Mouse (Mus musculus): ENCODE data around the gene Pald1. TPM values are rescaled to one million over a fixed set of nuclear protein-coding genes. Genes with fewer than 3 reads are reported as not detected.

Gene Pald1
- polyA plus RNA-seq, 1 experiment from 2014 or later = 16.9 TPM

DNA sequence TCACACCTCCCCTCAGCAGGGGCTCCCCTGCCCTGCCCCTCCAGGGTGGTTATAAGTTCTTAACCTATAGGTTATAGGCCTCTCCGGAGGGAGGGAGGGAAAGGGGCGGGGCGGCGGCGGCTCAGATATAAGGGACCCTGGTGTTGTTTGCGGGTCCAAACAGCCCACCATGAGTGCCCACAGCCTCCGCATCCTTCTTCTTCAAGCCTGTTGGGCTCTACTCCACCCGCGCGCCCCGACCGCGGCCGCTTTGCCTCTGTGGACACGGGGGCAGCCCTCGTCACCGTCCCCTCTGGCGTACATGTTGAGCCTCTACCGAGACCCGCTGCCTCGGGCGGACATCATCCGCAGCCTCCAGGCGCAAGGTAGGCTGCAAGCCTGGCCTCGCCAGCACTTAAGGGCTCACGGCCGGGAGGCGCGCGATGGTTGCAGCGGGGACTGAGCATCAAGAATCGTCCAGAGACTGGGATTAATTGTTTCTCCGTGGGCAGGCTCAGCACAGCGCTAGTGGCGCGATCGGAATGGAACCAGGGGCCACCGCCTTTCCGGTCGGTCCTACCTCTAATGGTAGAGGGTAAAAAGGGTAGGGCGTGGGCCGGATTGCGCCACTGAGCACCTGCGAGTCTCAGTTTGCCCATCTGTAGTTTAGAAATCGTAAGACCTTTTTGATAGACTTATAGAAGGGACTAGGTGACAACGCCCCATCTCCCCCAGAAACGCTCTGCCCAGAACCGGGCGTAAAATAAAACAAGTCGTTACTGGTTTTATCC lies 35.0 kb upstream of the Pald1 start:
- peak overlapping the region; percentile 43 for H3K4me3 ChIP-seq (replicated peaks)
- peaks cover 49% of the 10 kb centered on the region for H3K27me3 ChIP-seq (replicated peaks)
- peak overlapping the region; percentile 89 for H3K4me2 ChIP-seq
- H3K4me1 ChIP-seq = peaks cover 6% of the 10 kb centered on the region
- no peaks in the 10 kb centered on the region for H3K9me3 ChIP-seq
- H3K36me3 ChIP-seq = no peaks in the 10 kb centered on the region
- ATAC-seq (ENCODE audit: insufficient read depth, low FRiP score, low read depth) = no peak
- 2% methylated on average over 50 of the region's 50 CpGs for WGBS
- no peak overlapping the region for H3K9ac ChIP-seq
- H3K27ac ChIP-seq = no peak overlapping the region

DNA sequence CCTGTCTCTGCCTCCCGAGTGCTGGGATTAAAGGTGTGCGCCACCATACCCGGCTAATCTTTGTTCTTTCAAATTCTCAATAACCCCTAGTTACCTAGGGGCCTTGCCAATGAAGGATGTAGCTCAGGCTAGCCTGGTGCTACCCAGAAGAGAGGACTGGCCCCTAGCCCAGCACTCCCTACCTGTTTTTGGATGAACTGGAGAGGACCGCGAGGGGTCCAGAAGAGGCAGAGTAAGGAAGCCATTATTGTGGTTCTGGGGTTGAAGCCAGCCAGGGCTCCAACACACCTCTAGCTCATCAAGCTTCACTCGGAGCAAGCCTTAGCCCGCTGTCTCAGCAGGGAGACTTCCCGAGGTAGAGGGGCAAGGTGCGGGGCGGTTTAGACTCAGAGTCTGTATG lies 34.3 kb upstream of the Pald1 start, which contains the start of gene Nodal:
Gene Nodal, plus strand, starts transcription at position 301 of the 400 bp plus-strand sequence.
- Histone ChIP-seq H3K4me2 (peak within 1 kb of the TSS; percentile 89), H3K27ac (no peak within 1 kb of the TSS), H3K4me1 (peaks cover 6% of the 10 kb centered on the region), H3K4me3 (replicated peaks) (peak within 1 kb of the TSS; percentile 43), H3K27me3 (replicated peaks) (peaks cover 49% of the 10 kb centered on the region), H3K36me3 (no peaks in the 10 kb centered on the region), H3K9ac (no peak within 1 kb of the TSS), H3K9me3 (no peaks in the 10 kb centered on the region)
- WGBS = 24% methylated on average over 10 of the region's 10 CpGs
- ATAC-seq (ENCODE audit: insufficient read depth, low FRiP score, low read depth) = no peak

DNA sequence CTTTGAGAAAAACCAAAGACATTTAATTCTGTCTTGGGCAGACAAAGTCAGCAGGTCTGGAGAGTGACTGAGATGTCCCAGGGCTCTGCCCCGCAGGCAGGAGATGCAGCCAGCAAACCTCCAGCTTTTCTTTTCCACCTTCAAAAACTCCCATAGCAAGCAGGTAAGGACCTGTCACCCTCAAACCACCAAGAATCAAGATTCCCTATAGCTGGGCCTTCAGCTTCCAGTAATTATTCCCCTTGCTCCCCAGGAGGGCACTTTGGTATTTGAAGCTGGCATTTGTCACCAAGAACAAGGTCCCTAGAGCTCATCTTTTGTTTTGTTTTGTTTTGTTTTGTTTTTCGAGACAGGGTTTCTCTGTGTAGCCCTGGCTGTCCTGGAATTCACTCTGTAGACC lies 33.7 kb upstream of the Pald1 start:
- Histone ChIP-seq H3K4me2 (no peak overlapping the region), H3K27me3 (replicated peaks) (peaks cover 49% of the 10 kb centered on the region), H3K27ac (no peak overlapping the region), H3K4me1 (peaks cover 6% of the 10 kb centered on the region), H3K36me3 (no peaks in the 10 kb centered on the region), H3K4me3 (replicated peaks) (no peak overlapping the region), H3K9me3 (no peaks in the 10 kb centered on the region), H3K9ac (no peak overlapping the region)
- ATAC-seq (ENCODE audit: insufficient read depth, low FRiP score, low read depth) = no peak
- WGBS = 46% methylated on average over 2 of the region's 2 CpGs

DNA sequence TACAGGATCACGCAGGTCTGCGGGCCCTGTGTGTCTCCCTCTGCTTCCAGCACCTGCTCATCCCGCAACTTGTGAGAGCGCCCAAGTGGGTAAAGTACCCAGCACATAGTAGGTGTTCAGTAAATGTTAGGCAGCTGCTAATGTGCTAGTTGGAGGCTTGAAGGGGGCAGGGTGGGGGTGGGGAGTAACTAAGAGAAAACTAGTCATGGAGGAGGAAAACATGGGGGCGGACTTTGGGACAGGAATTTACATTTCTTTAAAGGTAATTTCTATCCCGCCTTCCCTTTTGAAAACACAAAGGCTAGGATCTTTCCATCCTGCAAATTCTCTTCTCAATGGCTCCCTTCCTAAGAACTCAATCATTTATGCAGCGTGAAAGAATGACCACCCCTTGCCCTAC lies 33.2 kb upstream of the Pald1 start:
- peaks cover 49% of the 10 kb centered on the region for H3K27me3 ChIP-seq (replicated peaks)

DNA sequence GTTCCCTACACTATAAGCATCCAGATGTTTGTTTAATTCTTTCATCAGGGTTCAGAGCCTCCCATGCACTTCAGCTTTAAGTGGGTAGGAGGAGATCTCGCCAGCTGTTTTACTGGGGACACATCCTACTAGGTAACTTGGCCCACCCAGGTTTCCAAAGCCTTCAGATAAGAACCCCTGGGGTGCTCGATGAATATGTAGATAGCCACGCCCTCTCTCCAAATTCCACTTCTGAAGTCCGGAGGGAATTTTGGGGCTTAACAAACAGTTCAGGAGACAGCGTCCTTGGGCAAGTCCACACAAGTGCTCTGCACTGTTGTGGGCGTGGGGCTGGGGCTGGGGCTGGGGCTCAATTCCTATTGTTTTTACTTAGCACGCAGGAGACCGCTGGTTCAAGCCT lies 32.6 kb upstream of the Pald1 start:
- Histone ChIP-seq H3K36me3 (no peaks in the 10 kb centered on the region), H3K4me2 (no peak overlapping the region), H3K4me3 (replicated peaks) (no peak overlapping the region), H3K9me3 (no peaks in the 10 kb centered on the region), H3K9ac (no peak overlapping the region), H3K4me1 (peaks cover 6% of the 10 kb centered on the region), H3K27ac (no peak overlapping the region), H3K27me3 (replicated peaks) (peaks cover 49% of the 10 kb centered on the region)
- WGBS = 21% methylated on average over 8 of the region's 8 CpGs
- ATAC-seq (ENCODE audit: insufficient read depth, low FRiP score, low read depth) = no peak

More for the DNA sequence above, 33.2 kb upstream of the Pald1 start:
- Histone ChIP-seq H3K27ac (no peak overlapping the region), H3K36me3 (no peaks in the 10 kb centered on the region), H3K4me2 (no peak overlapping the region), H3K9me3 (no peaks in the 10 kb centered on the region), H3K9ac (no peak overlapping the region), H3K4me1 (peaks cover 6% of the 10 kb centered on the region), H3K4me3 (replicated peaks) (no peak overlapping the region)
- WGBS = 55% methylated on average over 7 of the region's 7 CpGs
- ATAC-seq (ENCODE audit: insufficient read depth, low FRiP score, low read depth) = no peak

DNA sequence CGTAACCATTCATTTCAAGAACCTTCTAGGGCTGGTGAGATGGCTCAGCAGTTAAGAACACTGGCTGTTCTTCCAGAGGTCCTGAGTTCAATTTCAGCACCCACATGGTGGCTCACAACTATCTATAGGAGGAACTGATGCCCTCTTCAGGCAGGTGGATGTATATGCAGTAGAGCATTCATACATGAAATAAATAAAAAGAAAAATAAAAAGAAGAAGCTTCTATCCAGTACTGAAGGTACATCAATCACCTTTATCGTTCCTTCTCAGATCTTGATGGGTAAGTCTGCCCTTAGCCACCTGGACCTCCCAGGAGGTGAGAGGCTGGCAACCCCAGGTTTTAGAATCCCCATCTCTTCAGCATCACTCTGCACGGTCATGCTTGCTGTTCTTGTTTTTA lies 31.9 kb upstream of the Pald1 start:
- no peak overlapping the region for H3K4me2 ChIP-seq
- no peak for ATAC-seq (ENCODE audit: insufficient read depth, low FRiP score, low read depth)
- 62% methylated on average over 3 of the region's 3 CpGs for WGBS
- H3K27ac ChIP-seq = no peak overlapping the region
- H3K27me3 ChIP-seq (replicated peaks) = peaks cover 43% of the 10 kb centered on the region
- H3K4me3 ChIP-seq (replicated peaks) = no peak overlapping the region
- H3K36me3 ChIP-seq = no peaks in the 10 kb centered on the region
- no peak overlapping the region for H3K9ac ChIP-seq
- peaks cover 6% of the 10 kb centered on the region for H3K4me1 ChIP-seq
- no peaks in the 10 kb centered on the region for H3K9me3 ChIP-seq

DNA sequence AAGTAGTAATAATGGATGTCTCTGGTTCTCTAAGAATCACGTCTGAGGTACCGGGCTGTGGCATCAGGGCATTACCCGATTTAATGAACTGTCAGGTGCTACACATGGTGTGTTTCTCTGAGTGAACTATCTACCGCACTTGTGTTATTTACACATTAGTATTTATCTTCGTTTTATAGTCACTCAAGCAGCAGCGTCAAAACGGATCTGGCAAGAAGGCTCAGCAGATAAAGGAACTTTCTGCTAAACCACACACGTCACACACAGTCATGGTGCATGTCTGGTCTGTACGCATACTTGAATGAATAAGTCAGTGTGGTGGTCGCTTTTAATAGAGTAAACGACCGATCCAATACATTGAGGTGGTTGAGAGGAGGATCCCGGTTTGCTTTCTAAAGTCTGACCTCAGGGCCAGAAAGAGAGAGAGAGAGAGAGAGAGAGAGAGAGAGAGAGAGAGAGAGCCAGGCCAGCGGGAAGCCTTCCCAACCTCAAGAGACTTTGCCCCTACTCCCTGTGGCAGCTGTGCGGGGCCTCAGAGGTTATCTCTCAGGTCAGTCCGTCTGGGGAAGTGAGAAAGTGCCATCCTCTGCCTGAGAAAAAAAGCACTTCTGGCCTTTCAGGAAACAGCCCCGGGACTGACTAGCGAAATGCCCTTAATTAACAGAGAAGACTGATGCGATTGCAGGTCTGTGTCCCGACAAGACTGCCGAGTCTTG lies 29.7 kb upstream of the Pald1 start:
- ATAC-seq (ENCODE audit: insufficient read depth, low FRiP score, low read depth) = peak; percentile 77
- WGBS = 22% methylated on average over 21 of the region's 21 CpGs

DNA sequence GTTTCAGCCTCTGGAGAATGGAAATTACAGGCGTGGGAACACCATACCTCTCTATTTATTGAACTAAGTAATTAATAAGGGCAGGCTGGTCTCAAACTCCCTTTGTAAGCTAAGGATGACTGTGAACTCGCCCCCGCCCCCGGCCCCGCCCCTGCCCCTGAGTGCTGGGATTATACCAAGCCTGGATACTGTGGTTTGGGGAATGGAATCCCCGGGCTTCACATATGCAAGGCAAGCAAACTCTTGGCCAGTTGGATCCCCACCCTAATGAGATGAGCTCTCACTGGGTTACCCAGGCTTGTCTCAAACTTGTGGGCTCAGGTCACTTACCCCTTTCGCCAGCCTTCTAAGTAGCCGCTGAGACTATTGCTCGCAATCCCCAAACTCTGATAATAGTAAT lies 26.9 kb upstream of the Pald1 start:
- 32% methylated on average over 9 of the region's 9 CpGs for WGBS
- no peak for ATAC-seq (ENCODE audit: insufficient read depth, low FRiP score, low read depth)

More for the DNA sequence above, 29.7 kb upstream of the Pald1 start:
- Histone ChIP-seq H3K36me3 (no peaks in the 10 kb centered on the region), H3K9ac (no peak overlapping the region), H3K27ac (no peak overlapping the region), H3K27me3 (replicated peaks) (peaks cover 22% of the 10 kb centered on the region), H3K4me2 (no peak overlapping the region), H3K4me3 (replicated peaks) (no peak overlapping the region), H3K4me1 (peaks cover 4% of the 10 kb centered on the region), H3K9me3 (no peaks in the 10 kb centered on the region)

DNA sequence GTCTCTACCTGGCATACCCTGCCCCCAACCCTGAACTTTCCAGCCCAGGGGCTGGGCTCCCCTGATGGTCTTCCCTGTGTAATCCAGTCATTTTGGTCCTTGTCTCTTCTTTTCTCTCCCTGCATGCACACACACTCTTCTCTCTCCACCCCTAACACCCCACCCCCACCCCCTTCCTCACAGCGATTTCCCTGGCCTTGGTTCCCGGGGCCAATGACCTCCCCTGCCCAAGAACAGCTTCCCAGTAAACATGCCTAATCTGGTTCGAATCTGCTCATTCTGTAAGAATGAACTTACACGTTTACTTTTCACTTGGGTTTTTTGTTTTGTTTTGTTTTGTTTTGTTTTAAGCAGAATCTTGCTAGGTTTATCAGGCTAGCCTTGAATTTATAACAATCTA lies 26.4 kb upstream of the Pald1 start:
- Histone ChIP-seq H3K27ac (no peak overlapping the region), H3K4me3 (replicated peaks) (no peak overlapping the region), H3K36me3 (no peaks in the 10 kb centered on the region), H3K27me3 (replicated peaks) (peaks cover 4% of the 10 kb centered on the region; the same call in 1 of the 2 replicates), H3K4me2 (no peak overlapping the region), H3K9me3 (no peaks in the 10 kb centered on the region), H3K9ac (no peak overlapping the region), H3K4me1 (peaks cover 6% of the 10 kb centered on the region; the same call in 1 of the 2 replicates)
- 9% methylated on average over 4 of the region's 4 CpGs for WGBS
- no peak for ATAC-seq (ENCODE audit: insufficient read depth, low FRiP score, low read depth)

More for the DNA sequence above, 26.9 kb upstream of the Pald1 start:
- Histone ChIP-seq H3K4me1 (peaks cover 6% of the 10 kb centered on the region; the same call in 1 of the 2 replicates), H3K36me3 (no peaks in the 10 kb centered on the region), H3K9ac (no peak overlapping the region), H3K27ac (no peak overlapping the region), H3K4me3 (replicated peaks) (no peak overlapping the region), H3K4me2 (no peak overlapping the region), H3K9me3 (no peaks in the 10 kb centered on the region), H3K27me3 (replicated peaks) (peaks cover 4% of the 10 kb centered on the region; the same call in 1 of the 2 replicates)

DNA sequence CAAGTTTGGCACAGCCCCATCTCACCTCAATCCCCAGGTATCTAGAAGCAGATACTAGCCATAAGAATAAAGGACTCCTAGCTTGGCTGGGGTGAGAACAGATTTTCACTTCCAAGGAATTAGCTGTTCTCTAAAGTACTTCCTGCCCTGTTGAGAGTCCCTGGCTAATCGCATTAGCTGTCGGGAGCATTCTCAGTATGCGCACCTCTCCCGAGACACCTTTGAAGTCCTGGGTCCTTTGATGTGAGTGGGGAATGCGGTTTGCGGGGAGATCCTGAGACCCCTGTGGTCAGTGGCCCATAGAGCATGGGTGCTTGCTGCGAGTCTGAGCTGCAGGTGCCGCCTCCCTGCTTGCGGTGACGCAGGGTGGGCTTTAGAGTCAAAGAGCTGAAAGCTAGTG lies 22.6 kb upstream of the Pald1 start:
- H3K27me3 ChIP-seq (replicated peaks) = peaks cover 4% of the 10 kb centered on the region; the same call in 1 of the 2 replicates
- no peak overlapping the region for H3K4me3 ChIP-seq (replicated peaks)
- no peak overlapping the region for H3K27ac ChIP-seq
- WGBS = 11% methylated on average over 10 of the region's 10 CpGs
- ATAC-seq (ENCODE audit: insufficient read depth, low FRiP score, low read depth) = no peak
- no peaks in the 10 kb centered on the region for H3K9me3 ChIP-seq
- H3K36me3 ChIP-seq = no peaks in the 10 kb centered on the region
- H3K9ac ChIP-seq = no peak overlapping the region
- peaks cover 6% of the 10 kb centered on the region; the same call in 1 of the 2 replicates for H3K4me1 ChIP-seq
- 0 out of 2 replicates have a peak overlapping the region, but pooled peaks have one; percentile 16 for H3K4me2 ChIP-seq

DNA sequence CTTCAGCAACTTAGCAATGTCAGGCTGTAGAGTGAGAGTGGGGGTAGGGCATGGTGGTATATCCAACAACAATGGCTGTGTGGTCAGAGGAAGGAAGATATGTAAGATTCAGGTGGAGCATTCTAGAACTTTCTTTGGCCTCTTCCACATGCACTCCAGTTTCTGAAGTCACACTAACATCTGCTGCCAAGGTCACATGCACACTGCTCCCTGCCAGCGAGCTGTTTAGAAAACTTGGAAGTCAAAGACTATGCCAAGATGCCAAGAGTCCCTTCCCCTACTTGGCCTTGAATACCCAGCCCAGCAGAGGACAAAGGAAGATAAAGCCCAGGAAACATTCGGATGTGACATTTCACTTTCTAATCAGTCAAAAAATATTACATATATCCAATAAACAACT lies 19.6 kb upstream of the Pald1 start:
- Histone ChIP-seq H3K4me3 (replicated peaks) (no peak overlapping the region), H3K27ac (no peak overlapping the region), H3K36me3 (no peaks in the 10 kb centered on the region), H3K9me3 (no peaks in the 10 kb centered on the region), H3K4me2 (no peak overlapping the region), H3K9ac (no peak overlapping the region), H3K4me1 (peaks cover 3% of the 10 kb centered on the region; the same call in 1 of the 2 replicates), H3K27me3 (replicated peaks) (peaks cover 4% of the 10 kb centered on the region; the same call in 1 of the 2 replicates)
- no peak for ATAC-seq (ENCODE audit: insufficient read depth, low FRiP score, low read depth)
- WGBS = 78% methylated on average over 2 of the region's 2 CpGs

DNA sequence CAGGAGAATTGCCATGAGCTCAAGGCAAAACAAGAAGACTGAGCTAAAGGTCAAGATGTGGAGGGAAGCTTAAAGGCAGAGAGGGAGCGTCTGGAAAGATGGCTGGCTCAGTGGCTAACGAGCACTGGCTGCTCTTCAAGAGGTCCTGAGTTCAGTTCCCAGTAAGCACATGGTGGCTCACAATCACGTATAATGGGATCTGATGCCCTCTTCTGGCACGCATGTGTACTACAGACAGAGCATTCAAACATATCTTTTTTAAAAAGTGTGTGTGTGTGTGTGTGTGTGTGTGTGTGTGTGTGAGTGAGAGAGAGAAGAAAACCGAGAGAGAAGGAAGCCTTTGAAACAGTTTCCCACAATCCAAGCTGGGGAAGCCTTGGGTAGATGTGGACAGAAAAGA lies 19.1 kb upstream of the Pald1 start:
- H3K36me3 ChIP-seq = no peaks in the 10 kb centered on the region
- peaks cover 4% of the 10 kb centered on the region; the same call in 1 of the 2 replicates for H3K27me3 ChIP-seq (replicated peaks)
- H3K27ac ChIP-seq = no peak overlapping the region
- no peak overlapping the region for H3K9ac ChIP-seq
- H3K4me1 ChIP-seq = peaks cover 3% of the 10 kb centered on the region; the same call in 1 of the 2 replicates
- no peak overlapping the region for H3K4me2 ChIP-seq
- no peak overlapping the region for H3K4me3 ChIP-seq (replicated peaks)
- ATAC-seq (ENCODE audit: insufficient read depth, low FRiP score, low read depth) = no peak
- no peaks in the 10 kb centered on the region for H3K9me3 ChIP-seq
- WGBS = 71% methylated on average over 5 of the region's 5 CpGs
